Mouse (Mus musculus) stomach, embryonic 14.5 days (tissue): ENCODE measurements around the gene Macrod2. TPM values are rescaled to one million over a fixed set of nuclear protein-coding genes. Genes with fewer than 3 reads are reported as not detected.

ENCODE experiments used
- ATAC-seq: fragments of 200-750 bp; cut with Nextera tagmentation; 2 replicates; pipeline ENCODE4 v1.8.0; 2017; ENCODE audit warnings: low read depth, moderate TSS enrichment; ENCODE audit not compliant: insufficient number of reproducible peaks, insufficient read depth, low FRiP score
- H3K27ac ChIP-seq: fragments of 300-500 bp; sonication (generic); 2 replicates; pipeline ENCODE4 v1.5.1; 2014; ENCODE audit warnings: mild to moderate bottlenecking, low read length, moderate library complexity, mixed read lengths
- H3K27me3 ChIP-seq: fragments of 300-500 bp; sonication (generic); 2 replicates; pipeline ENCODE4 v1.6.1; 2014; ENCODE audit warnings: low read length, control low read depth, mixed read lengths; ENCODE audit not compliant: control insufficient read depth, insufficient read depth
- H3K36me3 ChIP-seq: fragments of 300-500 bp; sonication (generic); 2 replicates; pipeline ENCODE4 v1.6.1; 2014; ENCODE audit warnings: mild to moderate bottlenecking, control low read depth, low read length, moderate library complexity, mixed read lengths; ENCODE audit not compliant: control insufficient read depth, insufficient read depth
- H3K4me1 ChIP-seq: fragments of 300-500 bp; sonication (generic); 2 replicates; pipeline ENCODE4 v1.6.1; 2014; ENCODE audit warnings: low read length, control low read depth, mixed read lengths; ENCODE audit not compliant: control insufficient read depth, insufficient read depth
- H3K4me2 ChIP-seq: fragments of 300-500 bp; sonication (generic); replicated peaks from 2 replicates; pipeline ENCODE4 v1.6.1; 2014; ENCODE audit warnings: low read depth, low read length, control low read depth
- H3K4me3 ChIP-seq: fragments of 300-500 bp; sonication (generic); 2 replicates; pipeline ENCODE4 v1.5.1; 2014; ENCODE audit warnings: low read depth, low read length, control low read depth
- H3K9ac ChIP-seq: fragments of 300-500 bp; sonication (generic); replicated peaks from 2 replicates; pipeline ENCODE4 v1.6.1; 2014; ENCODE audit warnings: low read depth, mild to moderate bottlenecking, control low read depth, low read length, moderate library complexity, mixed read lengths
- H3K9me3 ChIP-seq: fragments of 300-500 bp; sonication (generic); 2 replicates; pipeline ENCODE4 v1.6.1; 2016; ENCODE audit warnings: low read depth, low read length, control low read depth; ENCODE audit not compliant: control insufficient read depth
- WGBS: fragments of 180-500 bp; shearing (Covaris S2); extraction: QIAGEN DNeasy Blood & Tissue Kit; methylation state at CpG from one replicate; pipeline ENCODE4 v1.1.7; 2014; 5-methylcytosine and 5-hydroxymethylcytosine counted together
- polyA plus RNA-seq: library from polyadenylated mRNA; unstranded; fragments of >200 nt; fragmentation: Nextera tagmentation; extraction: Ambion mirVana; gene quantifications from 2 replicates; pipeline ENCODE4 v1.2.1, GENCODE M21; 2014

Macrod2 gene
- polyA plus RNA-seq, 1 experiment from 2014 or later: 40.9 TPM

GRCm38 (mm10) chr2:141408766-141409165 lies 1013.7 kb downstream of the Macrod2 start:
- no peak for ATAC-seq
- no peaks in the 10 kb centered on the region for H3K36me3 ChIP-seq
- no peaks in the 10 kb centered on the region for H3K4me1 ChIP-seq

DNA sequence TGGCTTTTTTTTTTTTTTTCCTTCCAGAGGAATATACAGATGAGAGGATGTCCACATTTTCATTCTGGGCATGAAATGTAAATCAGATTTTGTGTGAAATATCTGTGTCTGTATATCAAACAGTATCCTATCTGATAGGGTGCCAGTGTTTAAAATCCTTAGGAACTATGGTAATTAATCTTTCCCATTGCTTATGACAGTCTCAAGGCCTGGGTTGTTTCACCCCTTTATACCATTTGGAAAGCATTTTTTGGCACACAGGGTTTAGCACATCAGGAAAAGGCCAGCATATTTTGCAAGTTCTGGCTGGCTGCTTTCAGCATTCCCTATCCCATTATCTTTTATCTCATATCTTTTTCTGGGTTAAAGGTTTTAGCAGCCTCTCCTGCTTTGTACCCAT lies 1021.3 kb downstream of the Macrod2 start:
- ATAC-seq: peak; percentile 28; the same call in 1 of the 2 replicates
- no peak overlapping the region for H3K4me2 ChIP-seq
- peaks cover 4% of the 10 kb centered on the region; the same call in 1 of the 2 replicates for H3K4me1 ChIP-seq
- no peaks in the 10 kb centered on the region for H3K9me3 ChIP-seq
- H3K27ac ChIP-seq: no peak overlapping the region
- no peak overlapping the region for H3K9ac ChIP-seq
- no peaks in the 10 kb centered on the region for H3K36me3 ChIP-seq
- H3K4me3 ChIP-seq: no peak overlapping the region
- H3K27me3 ChIP-seq: no peaks in the 10 kb centered on the region

More at GRCm38 (mm10) chr2:141408766-141409165, 1013.7 kb downstream of the Macrod2 start:
- no peaks in the 10 kb centered on the region for H3K27me3 ChIP-seq
- H3K9ac ChIP-seq: no peak overlapping the region
- WGBS: 45% methylated on average over 2 of the region's 2 CpGs
- H3K4me3 ChIP-seq: no peak overlapping the region
- no peak overlapping the region for H3K27ac ChIP-seq
- no peaks in the 10 kb centered on the region for H3K9me3 ChIP-seq
- H3K4me2 ChIP-seq: no peak overlapping the region

GRCm38 (mm10) chr2:141416855-141417544 lies 1021.9 kb downstream of the Macrod2 start:
- Histone ChIP-seq H3K36me3 (no peaks in the 10 kb centered on the region), H3K4me3 (no peak overlapping the region), H3K9me3 (no peaks in the 10 kb centered on the region), H3K4me1 (peaks cover 4% of the 10 kb centered on the region; the same call in 1 of the 2 replicates), H3K4me2 (no peak overlapping the region), H3K9ac (no peak overlapping the region), H3K27ac (no peak overlapping the region; the same call in 1 of the 2 replicates), H3K27me3 (no peaks in the 10 kb centered on the region)
- WGBS: 46% methylated on average over 8 of the region's 8 CpGs
- ATAC-seq: no peak

DNA sequence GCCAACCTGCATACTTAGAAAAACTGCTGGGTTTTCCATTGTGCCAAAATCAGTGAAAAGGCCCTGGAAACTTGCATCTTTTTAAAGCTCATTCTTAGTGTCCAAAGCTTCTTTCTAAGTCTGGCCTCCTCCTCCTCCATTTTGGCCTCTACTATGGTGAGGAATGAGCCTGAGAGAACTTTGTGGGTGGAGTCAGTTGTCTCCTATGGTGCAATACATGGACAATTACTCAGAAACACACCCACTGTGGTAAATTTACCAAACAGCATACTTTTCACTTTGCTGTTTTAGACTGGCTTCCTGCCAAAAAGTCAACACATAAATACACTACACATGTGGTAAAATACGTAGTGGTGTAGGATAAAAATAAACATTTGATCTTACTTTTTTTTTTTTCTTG lies 1024.7 kb downstream of the Macrod2 start:
- no peak for ATAC-seq
- no peaks in the 10 kb centered on the region for H3K9me3 ChIP-seq
- no peaks in the 10 kb centered on the region for H3K36me3 ChIP-seq
- no peak overlapping the region for H3K4me2 ChIP-seq
- H3K4me1 ChIP-seq: peaks cover 4% of the 10 kb centered on the region; the same call in 1 of the 2 replicates
- no peak overlapping the region for H3K4me3 ChIP-seq
- 35% methylated on average over 1 of the region's 1 CpGs for WGBS
- H3K27me3 ChIP-seq: no peaks in the 10 kb centered on the region
- no peak overlapping the region for H3K9ac ChIP-seq
- no peak overlapping the region for H3K27ac ChIP-seq

DNA sequence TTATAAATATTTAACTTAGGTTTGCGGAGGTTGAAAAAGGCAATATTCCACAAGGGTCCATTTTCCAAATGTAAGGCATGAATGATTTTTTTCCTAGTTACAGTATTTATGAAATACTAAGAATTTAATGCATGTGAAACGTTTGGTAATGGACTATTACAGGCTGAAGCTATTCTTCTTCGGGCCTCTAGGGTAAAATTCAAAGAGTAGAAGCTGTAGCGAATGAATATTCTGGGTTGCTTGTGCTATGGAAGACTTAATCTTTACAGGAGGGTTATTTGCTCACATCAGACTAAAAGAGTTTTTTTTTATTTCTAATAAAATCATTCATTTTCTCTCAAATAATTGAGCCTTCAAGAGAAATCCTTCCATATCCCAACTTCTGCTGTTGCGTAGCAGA lies 1039.0 kb downstream of the Macrod2 start:
- no peaks in the 10 kb centered on the region for H3K9me3 ChIP-seq
- H3K27ac ChIP-seq: no peak overlapping the region
- WGBS: 72% methylated on average over 5 of the region's 5 CpGs
- H3K36me3 ChIP-seq: no peaks in the 10 kb centered on the region
- no peak for ATAC-seq
- no peaks in the 10 kb centered on the region for H3K4me1 ChIP-seq
- no peaks in the 10 kb centered on the region for H3K27me3 ChIP-seq
- H3K9ac ChIP-seq: no peak overlapping the region
- H3K4me3 ChIP-seq: no peak overlapping the region
- H3K4me2 ChIP-seq: no peak overlapping the region

- Histone ChIP-seq H3K4me1 (no peaks in the 10 kb centered on the region), H3K9ac (no peak overlapping the region), H3K9me3 (no peaks in the 10 kb centered on the region), H3K27ac (peak overlapping the region; percentile 33; the same call in 1 of the 2 replicates), H3K4me2 (peak overlapping the region; percentile 30), H3K36me3 (no peaks in the 10 kb centered on the region), H3K27me3 (no peaks in the 10 kb centered on the region), H3K4me3 (no peak overlapping the region)
- 34% methylated on average over 16 of the region's 16 CpGs for WGBS
- no peak; the same call in 1 of the 2 replicates for ATAC-seq
Observed at GRCm38 (mm10) chr2:141434731-141435570, 1039.8 kb downstream of the Macrod2 start.

DNA sequence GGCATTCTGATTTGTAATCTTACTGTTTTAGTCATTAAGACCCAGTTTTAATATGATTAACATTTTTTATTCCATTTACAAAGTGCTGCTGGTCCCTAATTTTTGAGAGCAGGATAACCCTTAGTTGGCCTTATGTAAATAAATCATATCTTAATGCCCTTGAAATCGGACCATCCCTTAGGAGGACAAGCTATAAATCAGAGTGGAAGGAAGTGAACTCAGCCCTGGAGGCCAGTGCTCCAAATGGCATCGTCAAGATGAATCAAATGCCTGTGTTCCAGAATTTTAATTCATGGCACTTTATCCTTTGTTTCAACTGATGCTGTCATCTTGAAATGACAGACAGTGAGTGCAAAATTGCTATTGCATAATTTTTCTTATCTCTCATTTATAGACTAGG lies 1046.8 kb downstream of the Macrod2 start:
- Histone ChIP-seq H3K4me1 (no peaks in the 10 kb centered on the region), H3K36me3 (no peaks in the 10 kb centered on the region), H3K27me3 (no peaks in the 10 kb centered on the region), H3K9ac (no peak overlapping the region), H3K4me3 (no peak overlapping the region), H3K9me3 (no peaks in the 10 kb centered on the region), H3K4me2 (no peak overlapping the region), H3K27ac (no peak overlapping the region)
- ATAC-seq: no peak
- 24% methylated on average over 2 of the region's 2 CpGs for WGBS

DNA sequence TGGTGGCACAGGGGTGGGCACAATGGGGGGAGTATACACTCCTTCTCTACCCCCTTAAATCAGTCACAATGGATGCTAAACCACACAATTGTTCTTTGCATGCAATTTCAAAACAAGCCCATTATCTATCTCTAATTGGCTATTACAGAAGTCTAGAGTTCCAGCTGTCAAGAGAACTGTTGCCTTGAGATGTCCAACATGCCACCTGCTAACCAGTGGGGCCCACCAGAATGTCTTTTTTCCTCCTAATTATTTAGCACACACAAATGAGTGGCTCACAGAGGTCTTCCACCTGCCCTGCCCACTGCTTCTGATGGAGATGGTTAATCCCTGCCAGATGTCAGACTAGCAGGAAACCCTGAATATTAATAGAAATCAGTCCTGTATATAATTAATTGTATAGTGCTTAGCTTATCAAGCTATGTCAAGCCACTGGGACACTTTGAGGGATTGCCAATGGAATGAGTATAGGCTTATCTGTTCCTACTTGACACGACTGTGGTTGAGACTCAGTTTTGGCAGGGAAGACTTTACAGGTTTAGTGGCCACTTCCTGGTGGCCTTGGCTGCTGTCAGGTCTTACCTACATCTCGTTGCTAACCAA lies 1054.1 kb downstream of the Macrod2 start:
- Histone ChIP-seq H3K4me1 (no peaks in the 10 kb centered on the region), H3K9ac (no peak overlapping the region), H3K4me3 (no peak overlapping the region), H3K4me2 (no peak overlapping the region), H3K9me3 (no peaks in the 10 kb centered on the region), H3K27me3 (no peaks in the 10 kb centered on the region), H3K27ac (no peak overlapping the region), H3K36me3 (no peaks in the 10 kb centered on the region)
- WGBS: 35% methylated on average over 2 of the region's 2 CpGs
- ATAC-seq: no peak
